Mouse (Mus musculus) lung, postnatal 4 days (tissue): ENCODE data around the gene Gm8909.
"Not testable (repeated sequence)": the region's sequence is repeated elsewhere in the genome, so short reads cannot be mapped to it uniquely, and the experiment has no call there.

Experiments
- DNase-seq, 2 experiments: peaks; one replicate each; pipeline ENCODE4 v3.0.0; 2021

The Gm8909 gene

GRCm38 (mm10) chr17:36168039-36168652 lies at the start of gene Gm8909:
Gm8909 (minus strand) TSS chr17:36168537.
- DNase-seq: no peak

- no peak for DNase-seq
These were observed 47.2 kb upstream of the Gm8909 start for GRCm38 (mm10) chr17:36215586-36215985.

GRCm38 (mm10) chr17:36206846-36207245 lies 38.5 kb upstream of the Gm8909 start:
- no peak for DNase-seq

- DNase-seq: no peak
These were observed 37.5 kb upstream of the Gm8909 start for GRCm38 (mm10) chr17:36205862-36206261.

- DNase-seq: peak; percentile 27 to 34
These were observed 37.1 kb upstream of the Gm8909 start for GRCm38 (mm10) chr17:36205456-36205855.

GRCm38 (mm10) chr17:36201851-36202250 lies 33.5 kb upstream of the Gm8909 start:
- no peak for DNase-seq

- peak; percentile 20 to 25 for DNase-seq
These were observed 30.0 kb upstream of the Gm8909 start for GRCm38 (mm10) chr17:36198317-36198716.

GRCm38 (mm10) chr17:36194471-36194870 lies 26.1 kb upstream of the Gm8909 start:
- DNase-seq: no peak

- DNase-seq: peak; percentile 44 to 64
These were observed 25.3 kb upstream of the Gm8909 start for GRCm38 (mm10) chr17:36193546-36194141.

- no peak for DNase-seq
These were observed 24.0 kb upstream of the Gm8909 start for GRCm38 (mm10) chr17:36192371-36192770.

- no peak for DNase-seq
These were observed 21.8 kb upstream of the Gm8909 start, which contains the start of gene H2-T3 for GRCm38 (mm10) chr17:36190169-36190507. H2-T3 (minus strand) TSS chr17:36190287.

- DNase-seq: no peak
These were observed 21.3 kb upstream of the Gm8909 start for GRCm38 (mm10) chr17:36189491-36190168.

GRCm38 (mm10) chr17:36187540-36187939 lies 19.2 kb upstream of the Gm8909 start:
- DNase-seq: no peak

- no peak for DNase-seq
These were observed 13.9 kb upstream of the Gm8909 start for GRCm38 (mm10) chr17:36182212-36182611.

- DNase-seq: not testable (repeated sequence)
These were observed 11.1 kb upstream of the Gm8909 start for GRCm38 (mm10) chr17:36179446-36179845.

- DNase-seq: peak in 1 of 2 experiments; percentile 40
These were observed 10.6 kb upstream of the Gm8909 start for GRCm38 (mm10) chr17:36178938-36179337.

GRCm38 (mm10) chr17:36176132-36176531 lies 7.8 kb upstream of the Gm8909 start:
- not testable (repeated sequence) for DNase-seq

- no peak for DNase-seq
These were observed 2.0 kb upstream of the Gm8909 start for GRCm38 (mm10) chr17:36170287-36170814.

GRCm38 (mm10) chr17:36169753-36170152 lies 1.4 kb upstream of the Gm8909 start:
- DNase-seq: no peak

- DNase-seq: not testable (repeated sequence)
These were observed 757 bp upstream of the Gm8909 start for GRCm38 (mm10) chr17:36169094-36169493.

GRCm38 (mm10) chr17:36167306-36168038 lies 865 bp downstream of the Gm8909 start:
- no peak for DNase-seq

- not testable (repeated sequence) for DNase-seq
These were observed 1.4 kb downstream of the Gm8909 start for GRCm38 (mm10) chr17:36166901-36167300.
